Mouse (Mus musculus): ENCODE data around the gene 1700010B08Rik. TPM values are rescaled to one million over a fixed set of nuclear protein-coding genes. Genes with fewer than 3 reads are reported as not detected.

1700010B08Rik gene
- 0.57 TPM for polyA plus RNA-seq (2017; shearing (Covaris generic))

DNA sequence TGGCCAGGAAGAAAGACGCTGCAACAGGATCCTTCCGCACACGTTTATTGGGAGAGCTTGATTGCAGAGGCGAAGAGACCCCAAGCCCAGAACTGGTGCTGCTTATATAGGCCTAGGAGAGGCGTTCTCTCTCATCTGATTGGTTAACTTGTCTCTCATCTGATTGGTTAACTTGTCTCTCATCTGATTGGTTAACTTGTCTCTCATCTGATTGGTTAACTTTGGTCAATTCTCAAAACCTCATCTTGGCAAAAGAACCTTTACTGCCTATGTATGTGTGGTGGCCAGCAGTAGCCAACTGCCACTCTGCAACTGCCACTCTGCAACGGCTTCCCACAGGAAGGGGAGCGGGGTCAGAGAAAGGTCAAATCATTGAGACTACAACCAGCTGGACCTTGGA lies at the start of gene 1700010B08Rik:
1700010B08Rik (plus strand) TSS at position 301 of the 400 bp plus-strand sequence.

DNA sequence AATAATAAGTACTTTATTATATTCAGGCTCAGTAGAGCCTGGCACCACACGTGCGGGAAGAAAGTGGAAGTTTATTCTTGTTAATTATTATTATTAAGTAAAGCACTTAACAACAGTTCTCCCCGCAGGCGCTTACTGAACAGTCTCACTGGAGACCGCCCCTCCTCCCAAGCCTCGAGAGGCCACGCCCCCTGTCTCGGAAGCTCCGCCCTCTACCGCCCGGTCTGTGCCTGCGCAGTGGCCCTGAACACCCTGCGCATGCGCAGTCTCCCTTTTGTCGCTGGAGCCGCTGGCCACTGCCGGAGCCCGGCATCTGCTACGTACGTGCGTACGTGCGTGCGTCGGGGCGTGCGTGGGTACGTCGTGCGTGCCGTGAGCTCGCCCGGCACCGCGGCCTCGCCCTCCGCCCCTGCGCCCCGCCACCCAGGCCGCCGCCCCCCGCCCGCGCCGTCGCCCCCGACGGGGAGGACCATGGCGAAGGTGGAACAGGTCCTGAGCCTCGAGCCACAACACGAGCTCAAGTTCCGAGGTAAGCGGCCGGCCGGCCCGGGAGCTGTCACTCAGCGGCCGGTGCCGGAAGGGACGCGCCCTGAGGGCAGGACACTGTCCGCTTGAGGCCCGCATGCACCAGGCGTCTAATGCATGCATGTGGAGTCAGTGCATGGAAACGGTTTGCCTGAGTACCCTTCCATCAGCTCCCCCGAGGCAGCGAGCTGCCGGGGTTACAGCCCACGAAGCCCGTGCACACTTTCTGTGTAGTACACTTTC lies 18.2 kb downstream of the 1700010B08Rik start, which contains the start of gene Vapb:
Vapb (plus strand) TSS at position 290 of the 768 bp plus-strand sequence.

Other genes with a start within 250 kb of the 1700010B08Rik start
- not detected for gene 1700021F07Rik, start 196.8 kb upstream of the 1700010B08Rik start, polyA plus RNA-seq (2017; shearing (Covaris generic))
- not detected for gene Ankrd60, start 141.1 kb upstream of the 1700010B08Rik start, polyA plus RNA-seq (2017; shearing (Covaris generic))
- 51.7 TPM for gene Rab22a, start 59.7 kb upstream of the 1700010B08Rik start, polyA plus RNA-seq (2017; shearing (Covaris generic))
- gene Vapb, start 18.1 kb downstream of the 1700010B08Rik start, polyA plus RNA-seq (2017; shearing (Covaris generic)) = 31.5 TPM